Mouse (Mus musculus): ENCODE data around the gene Rpl27.
"Not testable (repeated sequence)": the region's sequence is repeated elsewhere in the genome, so short reads cannot be mapped to it uniquely, and the experiment has no call there.

Gene Rpl27

DNA sequence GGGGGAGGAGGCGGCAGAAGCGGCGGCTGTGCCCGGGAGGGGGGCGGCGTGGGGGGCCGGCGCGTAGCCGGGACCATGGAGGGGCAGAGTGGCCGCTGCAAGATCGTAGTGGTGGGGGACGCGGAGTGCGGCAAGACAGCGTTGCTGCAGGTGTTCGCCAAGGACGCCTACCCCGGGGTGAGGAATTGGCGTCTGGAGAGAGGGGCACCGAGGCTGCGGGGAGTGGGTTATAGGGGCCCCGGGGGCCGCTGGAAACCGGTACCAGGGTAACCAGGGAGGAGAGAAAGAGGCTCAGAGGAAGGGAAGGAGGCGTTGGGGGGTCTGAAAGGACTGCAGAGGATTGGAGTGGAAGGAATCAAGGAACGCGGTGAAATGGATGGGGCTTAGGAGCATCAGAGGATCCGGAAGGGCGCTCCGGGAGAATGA, 26.2 kb downstream of the Rpl27 start:
- DNase-seq (ENCODE audit: low spot score) = no peak

GRCm38 (mm10) chr11:101468731-101469130, 26.6 kb downstream of the Rpl27 start:
- no peak for DNase-seq (ENCODE audit: low spot score)

DNA sequence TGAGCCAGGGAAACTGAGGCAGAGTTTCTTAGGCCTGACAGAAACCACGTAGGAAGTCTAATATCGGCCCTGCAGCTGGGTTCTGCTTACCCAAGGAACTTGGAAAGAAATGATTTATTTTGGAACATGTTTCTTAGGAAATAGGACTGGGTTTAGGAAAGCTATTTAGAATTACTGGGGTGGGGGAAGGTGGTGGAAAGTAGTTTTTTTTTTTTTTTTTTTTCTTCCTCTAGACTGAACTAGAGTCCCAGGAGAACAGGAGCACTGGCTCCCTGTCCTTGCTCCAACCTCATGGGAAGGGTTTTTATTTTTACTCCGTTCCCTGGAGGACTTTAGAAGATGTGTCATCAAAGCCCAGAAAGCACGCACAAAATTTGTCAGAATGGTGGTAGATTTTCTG, 27.1 kb downstream of the Rpl27 start:
- no peak for DNase-seq (ENCODE audit: low spot score)

DNA sequence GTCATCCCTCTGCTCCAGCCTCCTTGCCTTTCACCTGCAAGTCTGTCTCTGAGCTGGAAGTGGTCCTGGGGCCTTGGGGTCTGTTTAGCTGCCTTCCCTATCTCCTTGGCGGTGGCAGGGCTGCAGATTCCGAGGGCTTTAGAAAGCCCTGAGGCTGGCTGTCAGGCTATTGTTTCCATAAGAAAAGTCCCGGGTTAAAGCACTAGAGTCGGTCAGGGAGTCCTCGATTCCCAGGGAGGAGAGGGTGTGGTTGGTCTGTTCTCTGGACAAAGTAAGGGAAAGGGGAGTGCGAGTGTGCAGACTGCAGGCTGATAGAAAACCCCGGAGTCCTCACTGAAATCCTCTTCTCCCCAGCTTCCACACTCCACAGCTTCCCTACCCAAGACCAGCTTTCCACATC, 28.1 kb downstream of the Rpl27 start:
- DNase-seq (ENCODE audit: low spot score) = no peak

GRCm38 (mm10) chr11:101471926-101472325, 29.8 kb downstream of the Rpl27 start:
- DNase-seq (ENCODE audit: low spot score) = no peak

- DNase-seq (ENCODE audit: low spot score) = no peak
Observed at GRCm38 (mm10) chr11:101472336-101472735, 30.2 kb downstream of the Rpl27 start.

GRCm38 (mm10) chr11:101473686-101474085, 31.6 kb downstream of the Rpl27 start:
- not testable (repeated sequence) for DNase-seq (ENCODE audit: low spot score)

- DNase-seq (ENCODE audit: low spot score) = no peak
Observed at GRCm38 (mm10) chr11:101474298-101474697, 32.2 kb downstream of the Rpl27 start.

DNA sequence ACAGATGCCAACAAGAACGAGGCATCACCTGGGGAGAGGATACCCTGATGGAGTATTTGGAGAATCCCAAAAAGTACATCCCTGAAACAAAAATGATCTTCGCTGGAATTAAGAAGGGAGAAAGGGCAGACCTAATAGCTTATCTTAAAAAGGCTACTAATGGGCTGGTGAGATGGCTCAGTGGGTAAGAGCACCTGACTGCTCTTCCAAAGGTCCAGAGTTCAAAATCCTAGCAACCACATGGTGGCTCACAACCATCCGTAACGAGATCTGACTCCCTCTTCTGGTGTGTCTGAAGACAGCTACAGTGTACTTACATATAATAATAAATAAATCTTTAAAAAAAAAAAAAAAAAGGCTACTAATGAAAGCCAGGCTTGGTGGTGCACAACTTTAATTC, 34.3 kb downstream of the Rpl27 start:
- DNase-seq (ENCODE audit: low spot score) = not testable (repeated sequence)

DNA sequence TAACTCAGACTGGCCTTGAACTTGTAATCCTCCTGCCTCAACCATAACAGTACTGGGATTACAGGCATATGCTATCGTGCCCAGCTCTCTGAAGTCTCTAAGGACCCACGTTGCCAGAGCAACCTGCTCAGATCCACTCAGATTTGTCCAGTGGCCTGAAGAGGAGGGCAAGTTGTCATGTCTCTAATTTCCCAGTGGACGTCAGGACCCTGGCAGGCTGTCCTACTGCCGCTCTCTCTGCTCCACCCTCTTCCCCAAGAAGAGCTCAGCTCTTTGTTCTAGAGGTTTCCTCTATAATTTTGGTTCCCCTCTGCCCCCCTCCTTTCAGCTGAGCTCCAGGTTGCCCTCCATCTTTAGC, 35.1 kb downstream of the Rpl27 start:
- DNase-seq (ENCODE audit: low spot score) = no peak

DNA sequence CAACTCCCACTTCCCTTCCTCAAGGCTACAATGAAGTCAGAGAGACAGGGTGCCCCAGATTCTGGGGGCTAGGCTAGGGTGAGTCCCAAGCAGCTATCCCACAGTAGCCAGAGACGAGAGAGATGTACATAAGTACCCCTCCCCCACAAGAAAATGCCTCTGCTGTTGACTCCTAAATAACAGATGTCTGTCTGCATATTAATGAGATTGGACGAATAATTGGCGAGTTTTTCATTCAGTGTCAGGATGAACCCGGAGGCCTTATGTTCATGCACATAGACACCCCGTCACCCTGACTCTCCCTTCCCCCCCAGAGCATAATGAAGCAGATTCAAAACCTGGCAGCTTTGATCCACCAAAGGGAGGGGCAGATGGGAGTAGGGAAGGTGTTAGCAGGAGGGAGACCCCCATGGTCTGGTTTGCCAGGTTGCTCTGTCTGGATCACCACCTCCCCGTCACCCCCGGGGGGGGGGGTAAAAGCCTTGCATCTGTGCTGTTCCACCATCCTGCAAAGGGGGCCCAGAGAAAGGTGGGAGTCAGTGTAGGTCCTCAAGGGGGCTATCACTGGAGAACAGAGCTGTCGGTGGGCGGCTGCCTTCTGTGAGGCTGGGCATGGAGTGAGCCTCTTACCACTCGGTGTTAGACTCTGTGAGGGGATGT, 35.6 kb downstream of the Rpl27 start:
- no peak for DNase-seq (ENCODE audit: low spot score)

DNA sequence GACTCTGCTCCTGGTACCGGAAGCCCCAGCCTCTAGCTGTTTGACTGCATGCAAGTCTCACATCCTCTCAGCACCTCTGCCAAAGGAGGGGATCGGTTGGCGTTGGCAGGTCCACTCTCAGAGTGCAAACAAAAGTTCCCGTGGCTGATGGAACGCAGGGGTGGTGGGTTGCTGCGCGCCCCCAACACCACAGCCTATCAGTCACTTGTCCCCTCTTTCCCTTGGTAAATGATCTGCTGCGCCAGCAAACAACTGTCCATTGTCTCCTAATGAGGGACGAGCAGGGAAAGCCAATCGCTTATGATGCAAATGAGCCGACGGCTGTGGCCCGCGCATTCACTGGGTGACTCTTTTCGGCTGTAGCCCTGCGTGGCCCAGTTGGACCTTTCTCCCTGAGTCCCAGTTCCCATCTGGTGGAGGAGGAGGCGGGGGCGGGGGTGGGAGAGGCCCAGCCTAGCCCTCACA, 37.1 kb downstream of the Rpl27 start:
- no peak for DNase-seq (ENCODE audit: low spot score)

DNA sequence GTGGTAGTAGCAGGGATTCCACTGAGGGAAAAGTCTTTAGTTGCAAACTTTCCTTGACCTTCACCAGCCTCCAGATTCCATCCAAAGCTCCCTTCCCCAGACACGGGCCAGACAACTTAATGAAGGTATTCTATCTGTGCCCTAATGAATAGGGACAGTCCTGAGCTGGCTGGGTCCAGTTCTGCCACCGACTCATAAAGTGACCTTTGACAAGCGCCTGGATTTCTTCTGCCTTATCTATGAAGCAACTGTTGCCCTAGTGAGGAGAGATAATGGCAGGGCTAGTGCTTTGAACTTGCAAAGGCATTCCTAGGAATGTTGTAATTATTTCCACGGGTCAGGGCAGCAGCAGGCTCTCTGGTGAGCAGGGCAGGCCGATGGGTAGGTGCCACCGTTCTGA, 38.8 kb downstream of the Rpl27 start:
- DNase-seq (ENCODE audit: low spot score) = no peak

GRCm38 (mm10) chr11:101483804-101484203, 41.7 kb downstream of the Rpl27 start:
- DNase-seq (ENCODE audit: low spot score) = no peak

DNA sequence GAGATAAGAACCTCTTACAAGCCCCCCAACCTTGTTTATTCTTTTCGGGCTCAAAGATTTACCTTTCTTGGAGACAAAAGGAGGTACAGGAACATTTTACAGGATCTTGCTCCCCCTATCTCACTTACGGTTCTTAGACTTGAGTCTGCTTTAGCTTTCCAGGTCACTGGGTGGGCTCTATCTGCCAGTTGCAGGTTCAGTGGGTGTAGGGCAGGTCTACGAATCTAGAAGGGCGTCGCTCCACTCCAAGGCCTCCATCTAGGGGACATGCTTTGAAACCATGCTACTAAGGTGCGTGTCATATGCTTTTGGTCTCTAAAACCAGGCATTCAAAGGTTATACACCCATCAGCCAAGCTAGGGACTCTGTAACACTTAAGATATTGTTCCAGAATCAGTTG, 42.1 kb downstream of the Rpl27 start:
- DNase-seq (ENCODE audit: low spot score) = no peak

- DNase-seq (ENCODE audit: low spot score) = no peak
Observed at GRCm38 (mm10) chr11:101484814-101485213, 42.7 kb downstream of the Rpl27 start.

GRCm38 (mm10) chr11:101485509-101486028, 43.5 kb downstream of the Rpl27 start:
- DNase-seq (ENCODE audit: low spot score) = no peak

- DNase-seq (ENCODE audit: low spot score) = no peak
Observed at GRCm38 (mm10) chr11:101486126-101486525, 44.0 kb downstream of the Rpl27 start.
